Mouse (Mus musculus) kidney, adult 18-20 months (tissue): ENCODE measurements around the gene Fntb.

ENCODE experiments used
- DNase-seq: peaks from one replicate; pipeline ENCODE4 v3.0.0; 2021

Gene Fntb

GRCm38 (mm10) chr12:76892910-76893695 lies 127.7 kb downstream of the Fntb start:
- DNase-seq: no peak

GRCm38 (mm10) chr12:76894792-76895559 lies 129.6 kb downstream of the Fntb start:
- no peak for DNase-seq

GRCm38 (mm10) chr12:76895777-76896176 lies 130.4 kb downstream of the Fntb start:
- no peak for DNase-seq

- no peak for DNase-seq
Measured at GRCm38 (mm10) chr12:76896566-76896965, 131.2 kb downstream of the Fntb start.

GRCm38 (mm10) chr12:76897006-76897405 lies 131.6 kb downstream of the Fntb start:
- DNase-seq: no peak

- DNase-seq: no peak
Measured at GRCm38 (mm10) chr12:76898141-76898540, 132.8 kb downstream of the Fntb start.

- DNase-seq: no peak
Measured at GRCm38 (mm10) chr12:76899261-76899975, 134.0 kb downstream of the Fntb start.

- DNase-seq: no peak
Measured at GRCm38 (mm10) chr12:76901508-76902294, 136.3 kb downstream of the Fntb start.

GRCm38 (mm10) chr12:76906278-76906677 lies 140.9 kb downstream of the Fntb start:
- DNase-seq: no peak

- DNase-seq: no peak
Measured at GRCm38 (mm10) chr12:76909218-76909617, 143.8 kb downstream of the Fntb start.

- DNase-seq: no peak
Measured at GRCm38 (mm10) chr12:76910258-76910940, 145.0 kb downstream of the Fntb start.

- DNase-seq: no peak
Measured at GRCm38 (mm10) chr12:76911171-76911726, 145.9 kb downstream of the Fntb start.

- no peak for DNase-seq
Measured at GRCm38 (mm10) chr12:76912193-76912592, 146.8 kb downstream of the Fntb start.

GRCm38 (mm10) chr12:76916163-76916562 lies 150.8 kb downstream of the Fntb start:
- DNase-seq: no peak

- no peak for DNase-seq
Measured at GRCm38 (mm10) chr12:76918113-76918512, 152.7 kb downstream of the Fntb start.

- DNase-seq: no peak
Measured at GRCm38 (mm10) chr12:76918855-76919254, 153.5 kb downstream of the Fntb start.

- DNase-seq: no peak
Measured at GRCm38 (mm10) chr12:76920398-76920797, 155.0 kb downstream of the Fntb start.

GRCm38 (mm10) chr12:76920990-76921389 lies 155.6 kb downstream of the Fntb start:
- peak; percentile 23 for DNase-seq

- no peak for DNase-seq
Measured at GRCm38 (mm10) chr12:76923118-76923517, 157.7 kb downstream of the Fntb start.

GRCm38 (mm10) chr12:76924904-76925604 lies 159.7 kb downstream of the Fntb start:
- no peak for DNase-seq

GRCm38 (mm10) chr12:76926338-76926945 lies 161.1 kb downstream of the Fntb start:
- DNase-seq: no peak
